Mouse (Mus musculus) cerebellum, adult 9-11 months (tissue): ENCODE results near the gene Armh3.
"Not testable (repeated sequence)": the region's sequence is repeated elsewhere in the genome, so short reads cannot be mapped to it uniquely, and the experiment has no call there.

Experiments used
- DNase-seq: peaks from one replicate; pipeline ENCODE4 v3.0.0; 2022

Armh3 gene

GRCm38 (mm10) chr19:46032731-46033510, 34.6 kb upstream of the Armh3 start:
- no peak for DNase-seq

GRCm38 (mm10) chr19:46031689-46032432, 33.6 kb upstream of the Armh3 start:
- no peak for DNase-seq

- no peak for DNase-seq
Observed at GRCm38 (mm10) chr19:46030196-46030983, 32.1 kb upstream of the Armh3 start.

GRCm38 (mm10) chr19:46029652-46030051, 31.4 kb upstream of the Armh3 start:
- no peak for DNase-seq

- DNase-seq: no peak
Observed at GRCm38 (mm10) chr19:46028747-46029320, 30.5 kb upstream of the Armh3 start.

- no peak for DNase-seq
Observed at GRCm38 (mm10) chr19:46026567-46026966, 28.3 kb upstream of the Armh3 start.

- DNase-seq: no peak
Observed at GRCm38 (mm10) chr19:46024959-46025358, 26.7 kb upstream of the Armh3 start.

- DNase-seq: no peak
Observed at GRCm38 (mm10) chr19:46016023-46016422, 17.7 kb upstream of the Armh3 start.

- peak; percentile 83 for DNase-seq
Observed at GRCm38 (mm10) chr19:46014572-46015178, 16.4 kb upstream of the Armh3 start.

- DNase-seq: no peak
Observed at GRCm38 (mm10) chr19:46005680-46006079, 7.4 kb upstream of the Armh3 start.

- peak; percentile 29 for DNase-seq
Observed at GRCm38 (mm10) chr19:46004814-46005466, 6.7 kb upstream of the Armh3 start.

GRCm38 (mm10) chr19:46003371-46004226, 5.3 kb upstream of the Armh3 start, which contains the start of gene Hps6:
Gene Hps6 (plus strand): TSS chr19:46003508.
- DNase-seq: peak; percentile 89

GRCm38 (mm10) chr19:46002279-46002678, 4.0 kb upstream of the Armh3 start:
- peak; percentile 23 for DNase-seq

- no peak for DNase-seq
Observed at GRCm38 (mm10) chr19:45999378-45999777, 1.1 kb upstream of the Armh3 start.

- DNase-seq: peak; percentile 30
Observed at GRCm38 (mm10) chr19:45998694-45999217, 468 bp upstream of the Armh3 start.

- DNase-seq: peak; percentile 23
Observed at GRCm38 (mm10) chr19:45997365-45997764, 923 bp downstream of the Armh3 start.

GRCm38 (mm10) chr19:45993981-45994737, 4.1 kb downstream of the Armh3 start:
- no peak for DNase-seq

- DNase-seq: not testable (repeated sequence)
Observed at GRCm38 (mm10) chr19:45993441-45993840, 4.8 kb downstream of the Armh3 start.

GRCm38 (mm10) chr19:45991171-45991570, 7.1 kb downstream of the Armh3 start:
- no peak for DNase-seq

- no peak for DNase-seq
Observed at GRCm38 (mm10) chr19:45988238-45988637, 10.1 kb downstream of the Armh3 start.
